Mouse (Mus musculus): ENCODE measurements at regions not wholly inside any gene's neighbourhood (a gene's known extent, or its start where the extent isn't known, plus 50 kb on each side); places are given as distances from the start of the nearest gene placed in this dataset.

GRCm38 (mm10) chr1:83761499-83761898, 353.5 kb upstream of the Sphkap start:
- no peak for TF ChIP-seq MAX (IDR thresholded peaks at IDR 0.05)
- no peak for TF ChIP-seq CTCF (IDR thresholded peaks at IDR 0.05; ENCODE audit: control insufficient read depth, insufficient read depth, insufficient read length)

All from C2C12 (cell line).